Mouse (Mus musculus) subcutaneous adipose tissue, adult 2 months (tissue): ENCODE measurements around the gene Gm10409. TPM values are rescaled to one million over a fixed set of nuclear protein-coding genes. Genes with fewer than 3 reads are reported as not detected.

Experiments
- polyA plus RNA-seq: library from polyadenylated mRNA; depleted of rRNA; stranded (reverse); fragments of >200 nt; gene quantifications from 2 replicates; pipeline ENCODE4 v1.2.3, GENCODE M21; 2012; ENCODE audit warnings: low replicate concordance; rRNA removed

Gm10409 gene
- 0.17 TPM in 1 of 2 replicates, not detected in the other for polyA plus RNA-seq

GRCm38 (mm10) chr14:3412314-3412713 lies at the start of gene Gm10409:
Gene Gm10409 (plus strand): TSS chr14:3412614.

DNA sequence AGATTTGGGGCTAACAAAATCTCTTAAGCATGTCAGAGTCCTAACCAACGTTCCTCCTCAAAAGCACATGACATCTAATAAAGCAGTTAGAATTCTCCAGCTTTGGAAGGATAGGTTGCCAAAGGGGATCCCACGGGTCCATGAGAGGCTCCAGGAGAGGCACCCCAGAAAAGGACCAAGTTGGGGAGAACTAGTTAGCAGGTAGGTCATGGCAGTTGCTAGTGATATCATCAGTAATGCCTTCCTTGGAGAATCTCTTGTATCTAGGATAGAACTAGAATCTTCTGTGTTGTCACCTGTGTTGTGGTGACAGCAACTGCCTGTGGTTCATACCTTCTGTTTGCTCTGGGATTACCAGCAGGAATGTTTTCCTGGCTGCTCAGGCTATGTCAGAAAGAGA lies 17.6 kb upstream of the Gm10409 start, which contains the start of gene Gm10413:
Gene Gm10413 (plus strand): TSS at position 301 of the 400 bp plus-strand sequence.

GRCm38 (mm10) chr14:3427803-3428202 lies 15.4 kb downstream of the Gm10409 start, which contains the start of gene Gm3005:
Gene Gm3005 (plus strand): TSS chr14:3428103.

GRCm38 (mm10) chr14:3449079-3449478 lies 36.7 kb downstream of the Gm10409 start, which contains the start of gene Gm10408:
Gene Gm10408 (plus strand): TSS chr14:3449379.

Other genes starting within 250 kb of the Gm10409 start
- not detected in 2 replicates for gene Gm5795, start 224.4 kb upstream of the Gm10409 start, polyA plus RNA-seq
- 0.48 and 0.77 TPM in 2 replicates for gene D830030K20Rik, start 204.1 kb upstream of the Gm10409 start, polyA plus RNA-seq
- gene Gm2956, start 80.0 kb upstream of the Gm10409 start, polyA plus RNA-seq = 0.20 and 0.23 TPM in 2 replicates
- gene Gm10413, start 17.5 kb upstream of the Gm10409 start, polyA plus RNA-seq = not detected in 2 replicates
- gene Gm3005, start 15.5 kb downstream of the Gm10409 start, polyA plus RNA-seq = 0.15 and 0.32 TPM in 2 replicates
- not detected in 2 replicates for gene Gm10408, start 36.8 kb downstream of the Gm10409 start, polyA plus RNA-seq
- not detected in 2 replicates for gene Gm3012, start 221.9 kb downstream of the Gm10409 start, polyA plus RNA-seq
- gene Gm3020, start 239.4 kb downstream of the Gm10409 start, polyA plus RNA-seq = 0.17 TPM in 1 of 2 replicates, not detected in the other